Mouse (Mus musculus): ENCODE results near the gene Gmcl1. TPM values are rescaled to one million over a fixed set of nuclear protein-coding genes. Genes with fewer than 3 reads are reported as not detected.

Gmcl1 gene
- 20.5 and 23.6 TPM in 2 replicates for total RNA-seq (2014; fragmentation: Nextera tagmentation)
- total RNA-seq (2017): 18.3 and 21.3 TPM in 2 replicates
- 17.6 and 22.7 TPM in 2 replicates for polyA plus RNA-seq (2012)

- H3K36me3 ChIP-seq (replicated peaks): peaks cover 2% of the 10 kb centered on the region
- peak within 1 kb of the TSS; percentile 90 for H3K4me3 ChIP-seq (ENCODE audit: low read depth, low read length)
- no peaks in the 10 kb centered on the region for H3K9me3 ChIP-seq (replicated peaks)
- ATAC-seq (ENCODE audit: extremely low read depth, insufficient number of reproducible peaks, low FRiP score, poor library complexity, severe bottlenecking) (peak; percentile 72), DNase-seq (ENCODE audit: low spot score) (peak; percentile 93)
- H3K27me3 ChIP-seq (ENCODE audit: insufficient read depth, low read length): no peaks in the 10 kb centered on the region
- H3K4me1 ChIP-seq (ENCODE audit: insufficient read depth, low read depth, low read length): peaks cover 36% of the 10 kb centered on the region
- no peak for TF ChIP-seq CTCF (IDR thresholded peaks at IDR 0.05; ENCODE audit: low read depth, low read length)
- TF ChIP-seq GATA1 (IDR thresholded peaks at IDR 0.05; ENCODE audit: borderline replicate concordance, low read length): no peak
- TF ChIP-seq TAL1 (conservative IDR thresholded peaks at IDR 0.05; ENCODE audit: low read depth, low read length): no peak
- no peak for TF ChIP-seq GATA2 (IDR thresholded peaks at IDR 0.05; ENCODE audit: borderline replicate concordance, low read depth, low read length)
- no peak for TF ChIP-seq POLR2AphosphoS5 (IDR thresholded peaks at IDR 0.05; ENCODE audit: insufficient replicate concordance, low read depth, low read length)
Measured at GRCm38 (mm10) chr6:86733183-86733876, at the start of gene Gmcl1. Gene Gmcl1, minus strand, starts transcription at chr6:86733383.

DNA sequence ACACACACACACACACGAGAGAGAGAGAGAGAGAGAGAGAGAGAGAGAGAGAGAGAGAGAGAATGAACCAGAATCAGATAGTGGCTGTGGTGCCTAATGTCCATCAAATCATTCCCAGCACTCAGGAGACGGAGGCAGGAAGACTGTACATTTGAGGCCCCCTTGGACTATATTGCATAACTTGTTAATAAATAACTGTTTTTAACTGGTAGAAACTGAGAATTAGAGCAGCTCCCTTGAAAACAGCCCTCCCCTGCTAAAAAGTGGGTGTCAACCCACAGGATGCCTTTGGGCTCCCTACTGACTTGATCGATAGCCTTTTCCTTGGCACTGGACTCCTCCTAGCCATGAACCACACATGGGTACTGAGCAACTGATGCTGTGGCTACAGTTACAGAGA lies 49.2 kb upstream of the Gmcl1 start:
- H3K9me3 ChIP-seq (replicated peaks): no peaks in the 10 kb centered on the region
- ATAC-seq (ENCODE audit: extremely low read depth, insufficient number of reproducible peaks, low FRiP score, poor library complexity, severe bottlenecking) (no peak), DNase-seq (ENCODE audit: low spot score) (no peak)
- H3K4me1 ChIP-seq (ENCODE audit: insufficient read depth, low read depth, low read length): peaks cover 4% of the 10 kb centered on the region; the same call in 1 of the 2 replicates
- H3K4me3 ChIP-seq (ENCODE audit: low read depth, low read length): no peak overlapping the region
- peaks cover 20% of the 10 kb centered on the region for H3K27me3 ChIP-seq (ENCODE audit: insufficient read depth, low read length)
- H3K36me3 ChIP-seq (replicated peaks): no peaks in the 10 kb centered on the region
- TF ChIP-seq TAL1 (conservative IDR thresholded peaks at IDR 0.05; ENCODE audit: low read depth, low read length): no peak
- TF ChIP-seq POLR2AphosphoS5 (IDR thresholded peaks at IDR 0.05; ENCODE audit: insufficient replicate concordance, low read depth, low read length): no peak
- TF ChIP-seq GATA2 (IDR thresholded peaks at IDR 0.05; ENCODE audit: borderline replicate concordance, low read depth, low read length): no peak
- TF ChIP-seq GATA1 (IDR thresholded peaks at IDR 0.05; ENCODE audit: borderline replicate concordance, low read length): no peak
- no peak for TF ChIP-seq CTCF (IDR thresholded peaks at IDR 0.05; ENCODE audit: low read depth, low read length)

DNA sequence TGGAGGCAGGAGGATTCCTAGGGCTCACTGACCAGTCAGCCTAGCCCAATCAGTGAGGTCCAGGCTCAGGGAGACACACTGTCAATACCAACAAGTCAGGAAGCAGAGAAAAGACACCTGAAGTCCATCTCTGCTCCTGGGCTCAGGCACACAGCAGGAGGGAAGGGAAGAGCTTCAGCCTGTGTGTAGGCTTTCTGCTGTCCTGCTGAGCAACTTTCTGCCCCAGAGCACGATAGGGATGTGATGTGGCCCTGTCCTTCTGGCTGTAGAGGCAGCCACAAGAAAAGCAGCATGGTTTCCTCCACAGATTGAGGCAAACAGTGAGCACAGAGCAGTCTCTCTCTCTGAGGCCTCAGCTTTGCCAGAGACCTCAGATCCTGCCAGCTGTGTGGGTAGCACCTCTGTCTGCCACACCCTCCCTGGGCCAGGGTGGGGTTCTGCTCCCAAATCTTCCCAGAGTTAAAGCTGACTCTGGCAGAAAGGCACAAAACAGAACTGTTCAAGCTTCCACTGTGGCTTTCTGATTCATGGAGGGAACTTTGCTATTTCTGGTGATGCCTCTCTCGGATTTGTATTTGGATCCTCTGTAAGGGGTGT lies 48.3 kb upstream of the Gmcl1 start:
- peaks cover 4% of the 10 kb centered on the region; the same call in 1 of the 2 replicates for H3K4me1 ChIP-seq (ENCODE audit: insufficient read depth, low read depth, low read length)
- no peaks in the 10 kb centered on the region for H3K9me3 ChIP-seq (replicated peaks)
- no peak for TF ChIP-seq POLR2AphosphoS5 (IDR thresholded peaks at IDR 0.05; ENCODE audit: insufficient replicate concordance, low read depth, low read length)
- no peak for TF ChIP-seq GATA2 (IDR thresholded peaks at IDR 0.05; ENCODE audit: borderline replicate concordance, low read depth, low read length)
- no peak for TF ChIP-seq CTCF (IDR thresholded peaks at IDR 0.05; ENCODE audit: low read depth, low read length)
- no peak for TF ChIP-seq GATA1 (IDR thresholded peaks at IDR 0.05; ENCODE audit: borderline replicate concordance, low read length)
- TF ChIP-seq TAL1 (conservative IDR thresholded peaks at IDR 0.05; ENCODE audit: low read depth, low read length): no peak
- ATAC-seq (ENCODE audit: extremely low read depth, insufficient number of reproducible peaks, low FRiP score, poor library complexity, severe bottlenecking) (no peak), DNase-seq (ENCODE audit: low spot score) (no peak)
- peaks cover 20% of the 10 kb centered on the region for H3K27me3 ChIP-seq (ENCODE audit: insufficient read depth, low read length)
- no peaks in the 10 kb centered on the region for H3K36me3 ChIP-seq (replicated peaks)
- H3K4me3 ChIP-seq (ENCODE audit: low read depth, low read length): no peak overlapping the region

GRCm38 (mm10) chr6:86778910-86779594 lies 45.9 kb upstream of the Gmcl1 start:
- H3K4me1 ChIP-seq (ENCODE audit: insufficient read depth, low read depth, low read length): peaks cover 4% of the 10 kb centered on the region; the same call in 1 of the 2 replicates
- peaks cover 23% of the 10 kb centered on the region for H3K27me3 ChIP-seq (ENCODE audit: insufficient read depth, low read length)
- no peaks in the 10 kb centered on the region for H3K9me3 ChIP-seq (replicated peaks)
- TF ChIP-seq GATA2 (IDR thresholded peaks at IDR 0.05; ENCODE audit: borderline replicate concordance, low read depth, low read length) (no peak), TAL1 (conservative IDR thresholded peaks at IDR 0.05; ENCODE audit: low read depth, low read length) (no peak), GATA1 (IDR thresholded peaks at IDR 0.05; ENCODE audit: borderline replicate concordance, low read length) (no peak), CTCF (IDR thresholded peaks at IDR 0.05; ENCODE audit: low read depth, low read length) (no peak), POLR2AphosphoS5 (IDR thresholded peaks at IDR 0.05; ENCODE audit: insufficient replicate concordance, low read depth, low read length) (no peak)
- no peak overlapping the region for H3K4me3 ChIP-seq (ENCODE audit: low read depth, low read length)
- DNase-seq (ENCODE audit: low spot score) (no peak), ATAC-seq (ENCODE audit: extremely low read depth, insufficient number of reproducible peaks, low FRiP score, poor library complexity, severe bottlenecking) (no peak)
- H3K36me3 ChIP-seq (replicated peaks): no peaks in the 10 kb centered on the region

- no peak overlapping the region for H3K4me3 ChIP-seq (ENCODE audit: low read depth, low read length)
- H3K9me3 ChIP-seq (replicated peaks): no peaks in the 10 kb centered on the region
- ATAC-seq (ENCODE audit: extremely low read depth, insufficient number of reproducible peaks, low FRiP score, poor library complexity, severe bottlenecking) (no peak), DNase-seq (ENCODE audit: low spot score) (no peak)
- H3K27me3 ChIP-seq (ENCODE audit: insufficient read depth, low read length): peaks cover 31% of the 10 kb centered on the region
- H3K36me3 ChIP-seq (replicated peaks): no peaks in the 10 kb centered on the region
- no peak for TF ChIP-seq CTCF (IDR thresholded peaks at IDR 0.05; ENCODE audit: low read depth, low read length)
- TF ChIP-seq GATA1 (IDR thresholded peaks at IDR 0.05; ENCODE audit: borderline replicate concordance, low read length): no peak
- no peak for TF ChIP-seq GATA2 (IDR thresholded peaks at IDR 0.05; ENCODE audit: borderline replicate concordance, low read depth, low read length)
- TF ChIP-seq POLR2AphosphoS5 (IDR thresholded peaks at IDR 0.05; ENCODE audit: insufficient replicate concordance, low read depth, low read length): no peak
- no peak for TF ChIP-seq TAL1 (conservative IDR thresholded peaks at IDR 0.05; ENCODE audit: low read depth, low read length)
- H3K4me1 ChIP-seq (ENCODE audit: insufficient read depth, low read depth, low read length): peaks cover 8% of the 10 kb centered on the region; the same call in 1 of the 2 replicates
Measured at GRCm38 (mm10) chr6:86777181-86777580, 44.0 kb upstream of the Gmcl1 start.

- ATAC-seq (ENCODE audit: extremely low read depth, insufficient number of reproducible peaks, low FRiP score, poor library complexity, severe bottlenecking) (no peak), DNase-seq (ENCODE audit: low spot score) (no peak)
- H3K4me3 ChIP-seq (ENCODE audit: low read depth, low read length): no peak overlapping the region
- no peaks in the 10 kb centered on the region for H3K36me3 ChIP-seq (replicated peaks)
- H3K27me3 ChIP-seq (ENCODE audit: insufficient read depth, low read length): peaks cover 32% of the 10 kb centered on the region
- H3K4me1 ChIP-seq (ENCODE audit: insufficient read depth, low read depth, low read length): peaks cover 8% of the 10 kb centered on the region; the same call in 1 of the 2 replicates
- no peaks in the 10 kb centered on the region for H3K9me3 ChIP-seq (replicated peaks)
- TF ChIP-seq CTCF (IDR thresholded peaks at IDR 0.05; ENCODE audit: low read depth, low read length): no peak
- no peak for TF ChIP-seq POLR2AphosphoS5 (IDR thresholded peaks at IDR 0.05; ENCODE audit: insufficient replicate concordance, low read depth, low read length)
- no peak for TF ChIP-seq GATA2 (IDR thresholded peaks at IDR 0.05; ENCODE audit: borderline replicate concordance, low read depth, low read length)
- no peak for TF ChIP-seq GATA1 (IDR thresholded peaks at IDR 0.05; ENCODE audit: borderline replicate concordance, low read length)
- no peak for TF ChIP-seq TAL1 (conservative IDR thresholded peaks at IDR 0.05; ENCODE audit: low read depth, low read length)
Measured at GRCm38 (mm10) chr6:86776706-86777071, 43.5 kb upstream of the Gmcl1 start.
